Mouse (Mus musculus): ENCODE measurements around the gene Dpp3.

GRCm38 (mm10) chr19:4905979-4906794, 21.9 kb downstream of the Dpp3 start, which contains the start of gene Bbs1:
- TF ChIP-seq MAX (IDR thresholded peaks at IDR 0.05), result no peak
- no peak for TF ChIP-seq USF1 (IDR thresholded peaks at IDR 0.05; ENCODE audit: low read depth)
- TF ChIP-seq CTCF (IDR thresholded peaks at IDR 0.05; ENCODE audit: control insufficient read depth, insufficient read depth, insufficient read length), result no peak
